Comparison of ENCODE assay signal across 9 mouse cellular contexts in the genomic region with DNA sequence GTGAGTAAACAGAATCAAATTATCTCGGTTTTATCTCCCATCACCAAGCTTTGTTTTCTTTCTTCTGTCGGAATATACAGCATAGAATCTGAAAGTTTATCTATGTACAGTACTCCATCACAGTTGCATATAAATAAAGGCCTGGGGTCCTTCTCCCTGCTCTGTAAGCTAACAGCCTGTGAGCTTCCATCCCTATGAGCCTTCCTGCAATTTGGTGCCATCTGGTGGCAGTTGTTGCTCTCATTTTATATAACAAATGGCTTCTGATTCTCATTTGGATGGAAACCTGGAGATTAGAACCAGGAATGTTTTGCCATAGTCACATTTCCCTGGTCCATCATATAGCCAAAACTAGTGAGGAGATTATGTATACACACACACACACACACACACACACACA.
DNase-seq lines count a peak whose midpoint lies in the region; ATAC-seq and TF ChIP-seq lines count a peak whose summit lies in the region.
"Had no signal": no experiment of that assay in that cellular context is flagged by ENCODE, and none has a peak within 500 bp of the region (broad histone marks: within the 10 kb centered on the region; RNA-seq: fewer than 3 reads in every experiment).

No protein-coding gene starts in this region.

- H3K4me3 ChIP-seq in intestine, embryonic 14.5 days (ENCODE audit: low read depth, low read length), result no peak overlapping the region
- no peak overlapping the region for H3K4me3 ChIP-seq in intestine, embryonic 16.5 days (ENCODE audit: low read length)
- H3K4me3 ChIP-seq in hindbrain, postnatal 0 days (ENCODE audit: low read length), result no peak overlapping the region
- H3K4me3 ChIP-seq: liver, embryonic 13.5 days had no signal

- 24% methylated on average over 2 of the region's 2 CpGs for WGBS in intestine, embryonic 14.5 days
- WGBS in intestine, embryonic 16.5 days, result 26% methylated on average over 2 of the region's 2 CpGs
- WGBS in hindbrain, postnatal 0 days, result 33% methylated on average over 2 of the region's 2 CpGs

- H3K27me3 ChIP-seq in intestine, embryonic 14.5 days (replicated peaks; ENCODE audit: control insufficient read depth, insufficient read depth, low read length), result no peaks in the 10 kb centered on the region
- no peaks in the 10 kb centered on the region for H3K27me3 ChIP-seq in intestine, embryonic 16.5 days (replicated peaks; ENCODE audit: control insufficient read depth, insufficient read depth, low read length)
- no peaks in the 10 kb centered on the region for H3K27me3 ChIP-seq in hindbrain, postnatal 0 days (ENCODE audit: insufficient read depth, low read length)
- H3K27me3 ChIP-seq: liver, embryonic 13.5 days had no signal

- no peak overlapping the region for H3K27ac ChIP-seq in intestine, embryonic 14.5 days (ENCODE audit: low read depth)
- no peak overlapping the region for H3K27ac ChIP-seq in intestine, embryonic 16.5 days (ENCODE audit: low read length)
- no peak overlapping the region for H3K27ac ChIP-seq in hindbrain, postnatal 0 days
- H3K27ac ChIP-seq: liver, embryonic 13.5 days had no signal

- H3K9me3 ChIP-seq in intestine, embryonic 14.5 days (ENCODE audit: control insufficient read depth, low read length), result no peaks in the 10 kb centered on the region
- H3K9me3 ChIP-seq in intestine, embryonic 16.5 days (ENCODE audit: control insufficient read depth, low read length), result no peaks in the 10 kb centered on the region
- no peaks in the 10 kb centered on the region for H3K9me3 ChIP-seq in hindbrain, postnatal 0 days (ENCODE audit: low read length)
- H3K9me3 ChIP-seq: liver, embryonic 13.5 days had no signal

- peak; percentile 77 for TF ChIP-seq CTCF in hindbrain, postnatal 0 days (IDR thresholded peaks at IDR 0.05; ENCODE audit: low read depth)

- DNase-seq in intestine, embryonic 14.5 days (ENCODE audit: low spot score), result peak; percentile 52
- peak; percentile 7 for DNase-seq in Muller cell, postnatal 12 days (ENCODE audit: inconsistent ontology term)
- peak; percentile 73 for DNase-seq in embryo, embryonic 10.5 days (ENCODE audit: low spot score)
- peak; percentile 81 for DNase-seq in hindbrain, postnatal 0 days (ENCODE audit: low spot score)
- peak; percentile 14 for DNase-seq in lung, postnatal 14 days
- no peak for DNase-seq in natural killer cell, adult 2 months (ENCODE audit: low spot score in 2 of 2)
- DNase-seq: liver, embryonic 13.5 days had no signal

- no peak overlapping the region for H3K9ac ChIP-seq in intestine, embryonic 14.5 days (ENCODE audit: low read length)
- H3K9ac ChIP-seq in intestine, embryonic 16.5 days (ENCODE audit: low read depth, low read length), result no peak overlapping the region
- no peak overlapping the region for H3K9ac ChIP-seq in hindbrain, postnatal 0 days (replicated peaks; ENCODE audit: low read length)
- H3K9ac ChIP-seq: liver, embryonic 13.5 days had no signal

- ATAC-seq in intestine, embryonic 14.5 days (replicated peaks; ENCODE audit: low FRiP score, low TSS enrichment, low read depth), result no peak
- ATAC-seq in intestine, embryonic 16.5 days, result no peak
- no peak for ATAC-seq in hindbrain, postnatal 0 days
- ATAC-seq in megakaryocyte-erythroid progenitor cell, adult 5-6 weeks (replicated peaks; ENCODE audit: low FRiP score, low TSS enrichment, poor library complexity, severe bottlenecking), result no peak

- no peaks in the 10 kb centered on the region for H3K36me3 ChIP-seq in intestine, embryonic 14.5 days (ENCODE audit: control insufficient read depth, insufficient read depth, low read length)
- H3K36me3 ChIP-seq in intestine, embryonic 16.5 days (ENCODE audit: control insufficient read depth, insufficient read depth, low read length), result no peaks in the 10 kb centered on the region
- no peaks in the 10 kb centered on the region for H3K36me3 ChIP-seq in hindbrain, postnatal 0 days (ENCODE audit: insufficient read depth, low read length)
- H3K36me3 ChIP-seq: liver, embryonic 13.5 days had no signal

- H3K4me1 ChIP-seq in intestine, embryonic 14.5 days (replicated peaks; ENCODE audit: control insufficient read depth, insufficient read depth, low read length), result no peaks in the 10 kb centered on the region
- no peaks in the 10 kb centered on the region for H3K4me1 ChIP-seq in intestine, embryonic 16.5 days (ENCODE audit: control insufficient read depth, insufficient read depth, low read length)
- no peaks in the 10 kb centered on the region for H3K4me1 ChIP-seq in hindbrain, postnatal 0 days (ENCODE audit: insufficient read depth, low read length)
- H3K4me1 ChIP-seq: liver, embryonic 13.5 days had no signal

- H3K4me2 ChIP-seq in intestine, embryonic 14.5 days (ENCODE audit: low read length), result no peak overlapping the region
- H3K4me2 ChIP-seq in intestine, embryonic 16.5 days (ENCODE audit: low read depth, low read length), result no peak overlapping the region
- H3K4me2 ChIP-seq in hindbrain, postnatal 0 days (ENCODE audit: low read depth, low read length), result no peak overlapping the region
- H3K4me2 ChIP-seq: liver, embryonic 13.5 days had no signal

Comparison
In these comparisons a context has a peak if more than half of its experiments do, and no peak if none do; other contexts are left out.
1. DNase-seq: peak in intestine, embryonic 14.5 days (single experiment), Muller cell, postnatal 12 days (single experiment), embryo, embryonic 10.5 days (single experiment), hindbrain, postnatal 0 days (single experiment) and lung, postnatal 14 days (single experiment); none in natural killer cell, adult 2 months (0 of 2).